ENCODE assay signal across 8 mouse cellular contexts in genomic region chr8:119912643-119913042, GRCm38 (mm10). TPM values are rescaled to one million over a fixed set of nuclear protein-coding genes. Genes with fewer than 3 reads are reported as not detected.
A peak's percentile ranks its signal among the peaks of the same experiment; 100 is the strongest.
DNase-seq lines count a peak whose midpoint lies in the region; ATAC-seq and TF ChIP-seq lines count a peak whose summit lies in the region.

No protein-coding gene starts in this region.

- WGBS in kidney, embryonic 16.5 days = 43% methylated on average over 6 of the region's 6 CpGs
- 52% methylated on average over 6 of the region's 6 CpGs for WGBS in embryonic facial prominence, embryonic 13.5 days
- 28% methylated on average over 6 of the region's 6 CpGs for WGBS in intestine, postnatal 0 days
- WGBS in neural tube, embryonic 12.5 days = 50% methylated on average over 6 of the region's 6 CpGs

- H3K9me3 ChIP-seq in kidney, embryonic 16.5 days (ENCODE audit: low read length) = no peaks in the 10 kb centered on the region
- no peaks in the 10 kb centered on the region for H3K9me3 ChIP-seq in embryonic facial prominence, embryonic 13.5 days
- no peaks in the 10 kb centered on the region for H3K9me3 ChIP-seq in intestine, postnatal 0 days (ENCODE audit: control insufficient read depth)
- H3K9me3 ChIP-seq in neural tube, embryonic 12.5 days = no peaks in the 10 kb centered on the region

- peak overlapping the region; percentile 84 for H3K4me3 ChIP-seq in kidney, embryonic 16.5 days (ENCODE audit: low read length)
- peak overlapping the region; percentile 81 for H3K4me3 ChIP-seq in embryonic facial prominence, embryonic 13.5 days
- H3K4me3 ChIP-seq in intestine, postnatal 0 days (ENCODE audit: low read depth, low read length) = no peak overlapping the region
- H3K4me3 ChIP-seq in neural tube, embryonic 12.5 days = no peak overlapping the region

- no peak for DNase-seq in kidney, adult 18-20 months
- no peak for DNase-seq in urinary bladder, postnatal 10 days (ENCODE audit: low spot score)
- no peak for DNase-seq in right cerebral cortex, postnatal 10 days (ENCODE audit: low spot score in 2 of 2)
- no peak for DNase-seq in layer of hippocampus, postnatal 25 days (ENCODE audit: extremely low spot score in 1 of 2, low spot score in 1 of 2)

- H3K27me3 ChIP-seq in kidney, embryonic 16.5 days (ENCODE audit: insufficient read depth, low read length) = no peaks in the 10 kb centered on the region
- peaks cover 5% of the 10 kb centered on the region; the same call in 1 of the 2 replicates for H3K27me3 ChIP-seq in embryonic facial prominence, embryonic 13.5 days
- no peaks in the 10 kb centered on the region for H3K27me3 ChIP-seq in intestine, postnatal 0 days (replicated peaks; ENCODE audit: control insufficient read depth, insufficient read depth, low read length)
- H3K27me3 ChIP-seq in neural tube, embryonic 12.5 days (replicated peaks) = no peaks in the 10 kb centered on the region; the same call in 1 of the 2 replicates

- H3K36me3 ChIP-seq in kidney, embryonic 16.5 days (ENCODE audit: insufficient read depth, low read length) = no peaks in the 10 kb centered on the region
- H3K36me3 ChIP-seq in embryonic facial prominence, embryonic 13.5 days = no peaks in the 10 kb centered on the region
- H3K36me3 ChIP-seq in intestine, postnatal 0 days (ENCODE audit: control insufficient read depth, insufficient read depth) = no peaks in the 10 kb centered on the region
- no peaks in the 10 kb centered on the region for H3K36me3 ChIP-seq in neural tube, embryonic 12.5 days

- peak overlapping the region; percentile 48 for H3K9ac ChIP-seq in kidney, embryonic 16.5 days (replicated peaks; ENCODE audit: low read length)
- H3K9ac ChIP-seq in embryonic facial prominence, embryonic 13.5 days = peak overlapping the region; percentile 49; the same call in 1 of the 2 replicates
- H3K9ac ChIP-seq in intestine, postnatal 0 days (ENCODE audit: low read depth, low read length) = no peak overlapping the region
- H3K9ac ChIP-seq in neural tube, embryonic 12.5 days = 0 out of 2 replicates have a peak overlapping the region, but pooled peaks have one; percentile 21

- H3K27ac ChIP-seq in kidney, embryonic 16.5 days (ENCODE audit: low read length) = peak overlapping the region; percentile 66; the same call in 1 of the 2 replicates
- H3K27ac ChIP-seq in embryonic facial prominence, embryonic 13.5 days = no peak overlapping the region
- H3K27ac ChIP-seq in intestine, postnatal 0 days (ENCODE audit: low read depth, low read length) = no peak overlapping the region
- H3K27ac ChIP-seq in neural tube, embryonic 12.5 days = no peak overlapping the region

- ATAC-seq in kidney, embryonic 16.5 days (ENCODE audit: low FRiP score, low TSS enrichment) = no peak
- ATAC-seq in embryonic facial prominence, embryonic 13.5 days (ENCODE audit: insufficient number of reproducible peaks, insufficient read depth, low FRiP score, low TSS enrichment, low read depth) = no peak
- ATAC-seq in intestine, postnatal 0 days = no peak
- ATAC-seq in neural tube, embryonic 12.5 days (ENCODE audit: low FRiP score, low read depth) = no peak

- H3K4me2 ChIP-seq in kidney, embryonic 16.5 days (replicated peaks; ENCODE audit: low read depth, low read length) = peak overlapping the region; percentile 93
- H3K4me2 ChIP-seq in embryonic facial prominence, embryonic 13.5 days = peak overlapping the region; percentile 93
- peak overlapping the region; percentile 84 for H3K4me2 ChIP-seq in intestine, postnatal 0 days (replicated peaks; ENCODE audit: low read depth)
- H3K4me2 ChIP-seq in neural tube, embryonic 12.5 days (replicated peaks) = peak overlapping the region; percentile 79

- no peak for TF ChIP-seq CTCF in intestine, postnatal 0 days (IDR thresholded peaks at IDR 0.05; ENCODE audit: low read depth)

- peaks cover 63% of the 10 kb centered on the region for H3K4me1 ChIP-seq in kidney, embryonic 16.5 days (ENCODE audit: insufficient read depth, low read length)
- H3K4me1 ChIP-seq in embryonic facial prominence, embryonic 13.5 days = peaks cover 58% of the 10 kb centered on the region
- peaks cover 7% of the 10 kb centered on the region; the same call in 1 of the 2 replicates for H3K4me1 ChIP-seq in intestine, postnatal 0 days (replicated peaks; ENCODE audit: control insufficient read depth, insufficient read depth, low read length)
- peaks cover 43% of the 10 kb centered on the region for H3K4me1 ChIP-seq in neural tube, embryonic 12.5 days

RNA-seq across cellular contexts. Expression of gene Gm20388, which starts 2.0 kb away (rescaled TPM):
- 2.9 and 7.7 TPM in 2 replicates for polyA plus RNA-seq in kidney, embryonic 16.5 days (2015; fragmentation: Nextera tagmentation; extraction: Ambion mirVana)
- polyA plus RNA-seq in embryonic facial prominence, embryonic 13.5 days (2015; fragmentation: Nextera tagmentation; extraction: Ambion mirVana) = 7.1 TPM in 1 of 2 replicates, not detected in the other
- polyA plus RNA-seq in intestine, postnatal 0 days (2015; fragmentation: Nextera tagmentation; extraction: Ambion mirVana) = not detected in 2 replicates
- polyA plus RNA-seq in neural tube, embryonic 12.5 days (2016; fragmentation: Nextera tagmentation; extraction: Ambion mirVana) = not detected in 2 replicates
- 1 to 10 TPM; 8.8 TPM for total RNA-seq in layer of hippocampus, postnatal 25 days (2021)

RNA-seq across cellular contexts. Expression of gene Usp10, which starts 2.5 kb away (rescaled TPM):
- polyA plus RNA-seq in kidney, embryonic 16.5 days (2015; fragmentation: Nextera tagmentation; extraction: Ambion mirVana) = 194 and 197 TPM in 2 replicates
- polyA plus RNA-seq in embryonic facial prominence, embryonic 13.5 days (2015; fragmentation: Nextera tagmentation; extraction: Ambion mirVana) = 127 and 144 TPM in 2 replicates
- polyA plus RNA-seq in intestine, postnatal 0 days (2015; fragmentation: Nextera tagmentation; extraction: Ambion mirVana) = 37.1 and 41.2 TPM in 2 replicates
- polyA plus RNA-seq in neural tube, embryonic 12.5 days (2016; fragmentation: Nextera tagmentation; extraction: Ambion mirVana) = 137 and 142 TPM in 2 replicates
- total RNA-seq in layer of hippocampus, postnatal 25 days (2021) = 10 to 100 TPM; 84.3 to 99.0 TPM

RNA-seq across cellular contexts. Expression of gene Klhl36, which starts 50.6 kb away (rescaled TPM):
- 20.4 and 22.4 TPM in 2 replicates for polyA plus RNA-seq in kidney, embryonic 16.5 days (2015; fragmentation: Nextera tagmentation; extraction: Ambion mirVana)
- 8.4 and 11.6 TPM in 2 replicates for polyA plus RNA-seq in embryonic facial prominence, embryonic 13.5 days (2015; fragmentation: Nextera tagmentation; extraction: Ambion mirVana)
- polyA plus RNA-seq in intestine, postnatal 0 days (2015; fragmentation: Nextera tagmentation; extraction: Ambion mirVana) = 7.3 and 7.4 TPM in 2 replicates
- polyA plus RNA-seq in neural tube, embryonic 12.5 days (2016; fragmentation: Nextera tagmentation; extraction: Ambion mirVana) = 10.8 and 10.9 TPM in 2 replicates
- 1 to 10 TPM; 8.0 to 8.5 TPM for total RNA-seq in layer of hippocampus, postnatal 25 days (2021)

Comparison
In these comparisons a context has a peak if more than half of its experiments do, and no peak if none do; other contexts are left out.
1. H3K4me3 ChIP-seq: peak in kidney, embryonic 16.5 days (single experiment) and embryonic facial prominence, embryonic 13.5 days (single experiment); none in intestine, postnatal 0 days (single experiment) and neural tube, embryonic 12.5 days (single experiment).
2. Peak in every context shown above with its lines, with median percentiles within 50 percentile points of each other: H3K4me2 ChIP-seq.